Mouse (Mus musculus) hindbrain, embryonic 11.5 days (tissue): ENCODE results near the gene Gm10184. TPM values are rescaled to one million over a fixed set of nuclear protein-coding genes. Genes with fewer than 3 reads are reported as not detected.
"Not testable (repeated sequence)": the region's sequence is repeated elsewhere in the genome, so short reads cannot be mapped to it uniquely, and the experiment has no call there.

ENCODE experiments used
- ATAC-seq: fragments of 200-750 bp; cut with Nextera tagmentation; 2 replicates; pipeline ENCODE4 v1.8.0; 2017; ENCODE audit warnings: mild to moderate bottlenecking, moderate TSS enrichment, moderate library complexity; ENCODE audit not compliant: low FRiP score
- DNase-seq: peaks from one replicate; pipeline ENCODE4 v3.0.0-alpha.2; 2015; ENCODE audit warnings: low spot score
- H3K27ac ChIP-seq: fragments of 300-500 bp; sonication (generic); 2 replicates; pipeline ENCODE4 v1.5.1; 2014; ENCODE audit warnings: mild to moderate bottlenecking, low read depth, low read length
- H3K27me3 ChIP-seq: fragments of 300-500 bp; sonication (generic); 2 replicates; pipeline ENCODE4 v1.6.1; 2014; ENCODE audit warnings: mild to moderate bottlenecking, low read length, moderate library complexity, mixed read lengths; ENCODE audit not compliant: control insufficient read depth, insufficient read depth
- H3K36me3 ChIP-seq: fragments of 300-500 bp; sonication (generic); 2 replicates; pipeline ENCODE4 v1.6.1; 2014; ENCODE audit warnings: mild to moderate bottlenecking, low read length, moderate library complexity, mixed read lengths; ENCODE audit not compliant: control insufficient read depth, insufficient read depth
- H3K4me1 ChIP-seq: fragments of 300-500 bp; sonication (generic); replicated peaks from 2 replicates; pipeline ENCODE4 v1.6.1; 2014; ENCODE audit warnings: low read length, mixed read lengths; ENCODE audit not compliant: control insufficient read depth, insufficient read depth
- H3K4me2 ChIP-seq: fragments of 300-500 bp; sonication (generic); replicated peaks from 2 replicates; pipeline ENCODE4 v1.6.1; 2014; ENCODE audit warnings: mild to moderate bottlenecking, low read depth, low read length
- H3K4me3 ChIP-seq: fragments of 300-500 bp; sonication (generic); 2 replicates; pipeline ENCODE4 v1.5.1; 2014; ENCODE audit warnings: low read depth, low read length
- H3K9ac ChIP-seq: fragments of 300-500 bp; sonication (generic); 2 replicates; pipeline ENCODE4 v1.6.1; 2014; ENCODE audit warnings: low read depth, low read length
- H3K9me3 ChIP-seq: fragments of 300-500 bp; sonication (generic); 2 replicates; pipeline ENCODE4 v1.6.1; 2016; ENCODE audit warnings: low read length; ENCODE audit not compliant: control insufficient read depth
- WGBS: fragments of 180-500 bp; shearing (Covaris S2); extraction: QIAGEN DNeasy Blood & Tissue Kit; methylation state at CpG from one replicate; pipeline ENCODE4 v1.1.7; 2014; 5-methylcytosine and 5-hydroxymethylcytosine counted together
- polyA plus RNA-seq: library from polyadenylated mRNA; unstranded; fragments of >200 nt; fragmentation: Nextera tagmentation; extraction: Ambion mirVana; gene quantifications from 2 replicates; pipeline ENCODE4 v1.2.1, GENCODE M21; 2014

The Gm10184 gene
- polyA plus RNA-seq, result 65.4 and 66.3 TPM in 2 replicates

- Histone ChIP-seq H3K36me3 (no peaks in the 10 kb centered on the region), H3K27ac (no peak within 1 kb of the TSS), H3K4me2 (no peak within 1 kb of the TSS), H3K4me3 (no peak within 1 kb of the TSS), H3K27me3 (no peaks in the 10 kb centered on the region), H3K4me1 (no peaks in the 10 kb centered on the region), H3K9me3 (no peaks in the 10 kb centered on the region), H3K9ac (no peak within 1 kb of the TSS)
- DNase-seq (no peak), ATAC-seq (no peak)
- WGBS, result 91% methylated on average over 6 of the region's 6 CpGs
These were observed at the start of gene Gm10184 for GRCm38 (mm10) chr17:89910349-89910748. Gm10184 (minus strand) TSS chr17:89910449.

- WGBS, result 70% methylated on average over 2 of the region's 2 CpGs
- no peak overlapping the region for H3K27ac ChIP-seq
These were observed 23.7 kb upstream of the Gm10184 start for GRCm38 (mm10) chr17:89933950-89934349.

GRCm38 (mm10) chr17:89907686-89908085 is 2.6 kb downstream of the Gm10184 start:
- no peaks in the 10 kb centered on the region for H3K36me3 ChIP-seq
- H3K4me2 ChIP-seq, result no peak overlapping the region
- H3K27ac ChIP-seq, result no peak overlapping the region
- ATAC-seq (no peak), DNase-seq (no peak)
- no peaks in the 10 kb centered on the region for H3K27me3 ChIP-seq
- H3K9me3 ChIP-seq, result no peaks in the 10 kb centered on the region
- no peak overlapping the region for H3K4me3 ChIP-seq
- no peak overlapping the region for H3K9ac ChIP-seq
- H3K4me1 ChIP-seq, result no peaks in the 10 kb centered on the region

More at GRCm38 (mm10) chr17:89933950-89934349, 23.7 kb upstream of the Gm10184 start:
- no peak overlapping the region for H3K4me2 ChIP-seq
- DNase-seq (peak; percentile 1), ATAC-seq (no peak)
- no peak overlapping the region for H3K4me3 ChIP-seq
- no peaks in the 10 kb centered on the region for H3K9me3 ChIP-seq
- H3K4me1 ChIP-seq, result no peaks in the 10 kb centered on the region
- no peak overlapping the region for H3K9ac ChIP-seq
- H3K27me3 ChIP-seq, result no peaks in the 10 kb centered on the region
- no peaks in the 10 kb centered on the region for H3K36me3 ChIP-seq

GRCm38 (mm10) chr17:89904701-89905100 is 5.5 kb downstream of the Gm10184 start:
- H3K4me2 ChIP-seq, H3K9me3 ChIP-seq, H3K27me3 ChIP-seq, H3K4me1 ChIP-seq, H3K36me3 ChIP-seq, H3K27ac ChIP-seq, H3K4me3 ChIP-seq, DNase-seq, H3K9ac ChIP-seq, ATAC-seq: not testable (repeated sequence)
- WGBS, result 97% methylated on average over 5 of the region's 5 CpGs

GRCm38 (mm10) chr17:89902767-89903166 is 7.5 kb downstream of the Gm10184 start:
- Histone ChIP-seq H3K27me3 (no peaks in the 10 kb centered on the region), H3K4me3 (no peak overlapping the region), H3K36me3 (no peaks in the 10 kb centered on the region), H3K4me1 (no peaks in the 10 kb centered on the region), H3K4me2 (no peak overlapping the region), H3K27ac (no peak overlapping the region), H3K9me3 (no peaks in the 10 kb centered on the region), H3K9ac (no peak overlapping the region)
- ATAC-seq (no peak), DNase-seq (no peak)
- WGBS, result 90% methylated on average over 1 of the region's 1 CpGs

GRCm38 (mm10) chr17:89900610-89901009 is 9.6 kb downstream of the Gm10184 start:
- no peaks in the 10 kb centered on the region for H3K9me3 ChIP-seq
- H3K27me3 ChIP-seq, result no peaks in the 10 kb centered on the region
- H3K27ac ChIP-seq, result no peak overlapping the region
- no peak overlapping the region for H3K4me2 ChIP-seq
- ATAC-seq (no peak), DNase-seq (no peak)
- H3K4me3 ChIP-seq, result no peak overlapping the region
- H3K36me3 ChIP-seq, result no peaks in the 10 kb centered on the region
- H3K4me1 ChIP-seq, result no peaks in the 10 kb centered on the region
- H3K9ac ChIP-seq, result no peak overlapping the region
- WGBS, result 64% methylated on average over 7 of the region's 7 CpGs

GRCm38 (mm10) chr17:89899813-89900212 is 10.4 kb downstream of the Gm10184 start:
- no peaks in the 10 kb centered on the region for H3K27me3 ChIP-seq
- H3K36me3 ChIP-seq, result no peaks in the 10 kb centered on the region
- WGBS, result 76% methylated on average over 3 of the region's 3 CpGs
- H3K27ac ChIP-seq, result no peak overlapping the region
- H3K4me2 ChIP-seq, result no peak overlapping the region
- no peak overlapping the region for H3K9ac ChIP-seq
- H3K9me3 ChIP-seq, result no peaks in the 10 kb centered on the region
- H3K4me1 ChIP-seq, result no peaks in the 10 kb centered on the region
- no peak overlapping the region for H3K4me3 ChIP-seq
- no peak for ATAC-seq
- no peak for DNase-seq

GRCm38 (mm10) chr17:89864996-89865395 is 45.3 kb downstream of the Gm10184 start:
- DNase-seq, result no peak
- peak; percentile 35; the same call in 1 of the 2 replicates for ATAC-seq

More at GRCm38 (mm10) chr17:89864996-89865395, 45.3 kb downstream of the Gm10184 start:
- Histone ChIP-seq H3K36me3 (no peaks in the 10 kb centered on the region), H3K4me1 (no peaks in the 10 kb centered on the region), H3K9me3 (no peaks in the 10 kb centered on the region), H3K27ac (no peak overlapping the region), H3K27me3 (no peaks in the 10 kb centered on the region), H3K9ac (no peak overlapping the region), H3K4me2 (no peak overlapping the region), H3K4me3 (no peak overlapping the region)
- WGBS, result 82% methylated on average over 3 of the region's 3 CpGs
